Mouse (Mus musculus): Measurements from ENCODE around the gene Gm26920. TPM values are rescaled to one million over a fixed set of nuclear protein-coding genes. Genes with fewer than 3 reads are reported as not detected.

Gene Gm26920
- polyA plus RNA-seq (2012; rRNA removed), result 0.02 TPM in 2 replicates

DNA sequence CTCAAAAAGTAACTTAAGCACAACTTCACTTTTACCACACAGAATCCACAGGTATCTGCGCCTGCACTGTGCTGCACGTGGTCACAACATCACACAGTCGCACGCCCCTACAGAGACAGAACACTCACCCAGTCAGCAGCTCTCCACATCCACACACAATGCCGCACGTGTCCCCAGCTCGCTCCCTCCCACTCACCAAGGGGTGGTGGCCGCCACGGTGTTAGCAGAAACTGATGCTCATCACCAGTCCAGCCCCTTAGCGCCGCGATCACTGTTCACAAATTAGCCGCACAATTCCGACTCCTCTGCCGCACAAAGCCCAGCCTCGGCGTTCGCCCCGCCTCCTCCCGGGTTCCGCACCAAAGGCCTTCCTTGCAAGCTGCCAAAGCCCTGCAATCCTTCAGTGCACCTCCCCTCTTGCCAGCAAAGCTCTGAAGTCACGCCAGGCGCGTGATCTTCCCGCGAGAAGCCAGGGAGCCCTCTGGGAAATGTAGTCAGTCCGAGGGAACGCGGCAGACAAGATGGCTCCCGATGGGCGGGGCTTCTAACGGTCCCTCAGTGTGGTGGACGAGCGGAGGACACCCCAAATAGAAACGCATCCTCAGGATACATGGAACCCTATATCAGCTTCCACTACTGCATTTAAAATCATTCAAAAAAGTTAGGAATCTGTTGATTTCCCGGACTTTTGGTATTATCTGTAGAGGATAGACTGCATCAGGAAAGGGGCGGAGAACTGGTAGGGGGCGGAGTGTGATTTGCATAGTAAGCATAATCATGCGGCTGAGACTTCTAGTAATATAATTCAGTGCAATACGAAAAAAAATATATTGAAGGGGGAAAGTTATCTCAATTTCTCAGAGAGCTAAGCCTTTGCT is at the start of gene Gm26920, which contains the start of gene Zfp566:
TSS of gene Gm26920 (minus strand) at position 319 of the 878 bp plus-strand sequence.
TSS of gene Zfp566 (minus strand) at position 436 of the 878 bp plus-strand sequence.

DNA sequence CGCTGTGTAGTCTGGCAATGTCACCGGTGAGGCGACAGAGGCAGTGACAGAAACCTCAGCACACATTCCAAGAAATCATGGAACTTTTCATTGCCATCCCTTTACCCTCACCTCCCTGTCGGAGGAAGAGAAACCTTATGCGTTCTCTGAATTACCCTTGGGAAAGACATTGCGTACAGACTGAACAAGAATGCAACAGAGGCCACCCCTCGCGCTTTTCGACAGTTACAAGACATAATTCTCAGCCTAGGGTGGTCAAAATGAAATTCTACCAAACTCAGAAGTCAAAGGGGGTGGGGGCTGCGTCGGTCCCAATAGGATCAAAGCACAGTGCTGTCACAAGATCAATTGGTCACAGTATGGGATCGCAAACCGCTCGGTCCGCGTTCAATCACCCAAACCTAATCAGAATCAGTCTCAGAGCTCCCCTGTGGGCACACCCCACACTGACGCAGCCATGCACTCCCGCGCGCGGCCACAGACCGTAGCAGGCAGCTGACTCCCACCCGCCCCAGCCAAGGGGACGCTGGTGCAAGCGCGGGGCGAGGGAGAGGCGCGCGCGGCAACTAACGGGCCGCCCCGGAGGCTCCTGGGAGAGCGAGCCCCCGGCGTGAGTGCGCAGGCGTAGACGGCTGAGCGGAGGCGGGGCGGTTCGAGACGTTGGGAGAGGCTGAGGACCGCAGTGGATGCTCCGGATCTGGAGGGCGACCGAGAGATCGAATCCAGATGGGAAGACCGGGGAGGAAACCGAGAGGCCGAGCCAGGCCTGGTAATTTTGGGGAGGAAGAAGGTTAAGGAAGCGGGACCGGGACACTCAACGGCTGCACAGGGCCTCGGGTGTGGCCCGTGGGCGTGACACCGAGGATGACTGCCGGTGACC is 31.3 kb upstream of the Gm26920 start, which contains the start of gene Zfp382:
TSS of gene Zfp382 (plus strand) at position 635 of the 880 bp plus-strand sequence.

DNA sequence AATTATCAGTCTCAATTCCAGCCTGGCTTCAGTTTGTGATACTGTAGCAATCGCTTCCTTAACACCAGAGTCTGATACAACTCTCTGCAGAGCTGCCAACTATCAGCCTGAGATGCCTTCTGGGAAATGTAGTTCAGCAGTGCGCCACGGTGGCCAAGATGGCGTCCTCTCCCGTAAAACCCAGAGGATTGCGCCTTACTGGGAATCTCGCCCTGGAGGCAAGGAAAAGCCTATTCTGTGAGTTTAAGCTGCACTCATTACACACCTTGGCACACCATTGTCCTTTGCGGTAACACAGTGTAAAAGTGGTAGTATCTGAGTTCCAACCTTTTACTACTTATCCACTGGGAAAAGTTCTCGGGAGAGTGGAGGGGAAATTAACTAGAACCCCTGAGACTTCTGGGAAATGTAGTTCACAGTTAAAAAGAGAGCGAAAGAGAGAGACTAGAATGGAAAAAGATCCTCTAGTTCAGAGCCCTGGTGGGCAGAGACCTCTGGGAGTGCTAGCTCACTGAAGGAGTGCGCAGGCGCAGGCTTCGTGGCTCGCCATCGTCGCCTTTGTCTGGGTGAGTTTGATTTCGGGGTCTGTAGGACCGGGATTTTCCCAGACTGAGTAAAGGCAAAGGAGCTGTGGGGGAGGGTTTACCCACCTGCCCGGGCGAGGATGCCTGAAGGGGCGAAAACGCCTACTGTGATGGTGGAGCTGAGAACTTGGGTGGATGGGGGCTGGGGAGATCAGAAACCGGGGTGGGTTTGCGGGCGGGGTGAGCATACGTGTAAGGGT is 4.6 kb upstream of the Gm26920 start, which contains the start of gene Zfp260:
TSS of gene Zfp260 (plus strand) at position 132 of the 784 bp plus-strand sequence.

DNA sequence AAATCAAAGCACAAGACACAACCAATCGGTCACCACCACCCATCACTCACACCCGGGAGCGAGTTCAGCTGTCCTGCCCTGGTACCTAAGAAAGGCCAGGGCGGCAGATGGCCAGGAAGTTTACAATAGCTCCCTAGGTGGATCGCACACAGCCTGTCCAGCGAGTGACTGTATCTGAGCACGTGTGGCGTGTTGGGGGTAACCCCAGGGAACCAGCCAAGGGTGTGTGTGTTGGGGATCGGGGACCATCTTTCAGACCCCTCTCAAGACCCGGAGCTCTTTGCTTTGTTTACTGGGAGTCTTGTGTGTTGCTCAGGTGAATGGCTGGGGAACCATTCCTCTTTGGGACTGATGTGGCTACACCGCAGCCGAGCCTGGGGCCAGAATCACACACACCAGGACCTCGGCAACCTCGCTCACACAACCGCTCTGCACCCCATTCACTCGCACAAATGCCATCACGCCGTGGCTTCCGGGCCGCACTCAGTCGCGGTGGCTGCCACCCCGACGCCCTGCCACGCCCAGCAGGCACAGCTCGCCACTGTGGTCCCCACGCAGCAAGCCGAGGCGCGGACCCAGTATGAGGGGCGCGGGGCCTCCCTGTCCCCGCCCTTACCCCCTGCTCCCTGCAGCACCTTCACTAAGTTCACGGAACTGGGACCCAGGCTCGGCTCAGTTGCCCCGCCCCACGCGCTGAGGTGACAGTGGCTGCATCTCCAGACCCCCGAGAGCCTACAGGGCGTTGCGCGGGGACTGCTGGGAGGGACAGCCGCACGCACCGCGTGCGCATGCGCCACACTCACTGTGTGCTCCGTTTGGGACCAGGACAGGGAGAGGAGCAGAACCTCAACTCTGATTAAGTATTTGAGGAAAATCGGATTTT is 17.8 kb downstream of the Gm26920 start, which contains the start of gene Zfp82:
TSS of gene Zfp82 (minus strand) at position 755 of the 883 bp plus-strand sequence.

DNA sequence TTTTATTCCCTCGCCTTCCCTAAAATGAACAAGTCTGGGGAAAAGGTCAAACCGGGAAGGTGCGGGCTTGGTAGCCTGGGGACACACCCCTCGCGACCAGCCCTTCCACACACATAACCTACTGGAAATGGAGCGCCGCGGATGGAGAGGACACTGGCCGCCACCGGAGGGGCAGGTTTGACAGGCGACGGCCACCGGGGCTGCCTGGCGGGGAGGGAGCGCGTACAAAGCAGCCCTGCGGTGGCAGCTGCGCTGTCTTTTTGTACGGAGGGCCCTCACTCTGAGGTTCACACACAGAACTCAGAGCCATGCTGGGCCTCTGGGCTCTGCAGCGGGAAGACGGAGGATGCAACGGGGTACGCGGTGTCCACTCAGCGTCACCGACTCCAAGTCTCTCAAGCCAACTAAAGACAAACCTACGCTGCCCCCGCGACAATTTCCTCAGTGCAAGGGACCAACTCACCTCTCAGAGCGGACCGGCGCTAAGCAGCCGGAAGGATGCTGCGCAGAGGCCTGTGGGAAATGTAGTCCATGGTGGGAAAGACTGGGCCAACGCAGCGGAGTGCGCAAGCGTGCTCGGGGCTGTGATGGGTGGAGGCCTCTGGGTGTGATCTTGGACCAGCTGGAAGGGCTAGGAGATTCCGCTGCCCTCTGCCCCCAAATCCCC is 39.2 kb downstream of the Gm26920 start, which contains the start of gene Zfp14:
TSS of gene Zfp14 (minus strand) at position 499 of the 667 bp plus-strand sequence.

Other genes with a start within 250 kb of the Gm26920 start
- 0.41 and 0.53 TPM in 2 replicates for gene Zfp940, start 236.7 kb downstream of the Gm26920 start, polyA plus RNA-seq (2012; rRNA removed)
- 0.83 and 0.98 TPM in 2 replicates for gene Zfp420, start 230.4 kb downstream of the Gm26920 start, polyA plus RNA-seq (2012; rRNA removed)
- gene Zfp27, start 183.8 kb downstream of the Gm26920 start, polyA plus RNA-seq (2012; rRNA removed), result 1.3 TPM in 2 replicates
- 0.77 and 0.84 TPM in 2 replicates for gene Zfp383, start 182.2 kb downstream of the Gm26920 start, polyA plus RNA-seq (2012; rRNA removed)
- 1.4 and 1.6 TPM in 2 replicates for gene Zfp74, start 136.3 kb downstream of the Gm26920 start, polyA plus RNA-seq (2012; rRNA removed)
- 5.8 and 6.6 TPM in 2 replicates for gene Zfp568, start 106.5 kb downstream of the Gm26920 start, polyA plus RNA-seq (2012; rRNA removed)
- gene Zfp14, start 39.0 kb downstream of the Gm26920 start, polyA plus RNA-seq (2012; rRNA removed), result 0.31 and 0.33 TPM in 2 replicates
- 0.60 and 0.68 TPM in 2 replicates for gene Zfp82, start 17.5 kb downstream of the Gm26920 start, polyA plus RNA-seq (2012; rRNA removed)
- 1.1 and 1.2 TPM in 2 replicates for gene Zfp566, start 117 bp upstream of the Gm26920 start, polyA plus RNA-seq (2012; rRNA removed)
- gene Zfp260, start 4.4 kb upstream of the Gm26920 start, polyA plus RNA-seq (2012; rRNA removed), result 5.0 and 5.6 TPM in 2 replicates
- 0.57 and 0.73 TPM in 2 replicates for gene Zfp382, start 31.5 kb upstream of the Gm26920 start, polyA plus RNA-seq (2012; rRNA removed)
- 22.7 and 23.5 TPM in 2 replicates for gene Zfp146, start 79.3 kb upstream of the Gm26920 start, polyA plus RNA-seq (2012; rRNA removed)
- 2.8 and 3.4 TPM in 2 replicates for gene Cox7a1, start 93.7 kb upstream of the Gm26920 start, polyA plus RNA-seq (2012; rRNA removed)
- 109 and 119 TPM in 2 replicates for gene Capns1, start 108.4 kb upstream of the Gm26920 start, polyA plus RNA-seq (2012; rRNA removed)
- gene Polr2i, start 141.5 kb upstream of the Gm26920 start, polyA plus RNA-seq (2012; rRNA removed), result 64.7 and 70.6 TPM in 2 replicates
- gene Tbcb, start 141.9 kb upstream of the Gm26920 start, polyA plus RNA-seq (2012; rRNA removed), result 24.6 and 27.0 TPM in 2 replicates
- gene Ovol3, start 145.3 kb upstream of the Gm26920 start, polyA plus RNA-seq (2012; rRNA removed), result 0.07 TPM in 1 of 2 replicates, not detected in the other
- not detected in 2 replicates for gene Thap8, start 189.7 kb upstream of the Gm26920 start, polyA plus RNA-seq (2012; rRNA removed)
- 12.3 and 12.9 TPM in 2 replicates for gene Wdr62, start 190.0 kb upstream of the Gm26920 start, polyA plus RNA-seq (2012; rRNA removed)
- gene Clip3, start 201.3 kb upstream of the Gm26920 start, polyA plus RNA-seq (2012; rRNA removed), result 0.85 and 0.99 TPM in 2 replicates
- gene Alkbh6, start 218.3 kb upstream of the Gm26920 start, polyA plus RNA-seq (2012; rRNA removed), result 13.6 and 13.9 TPM in 2 replicates
- 9.4 and 10.6 TPM in 2 replicates for gene Syne4, start 224.4 kb upstream of the Gm26920 start, polyA plus RNA-seq (2012; rRNA removed)
- gene E130208F15Rik, start 231.3 kb upstream of the Gm26920 start, polyA plus RNA-seq (2012; rRNA removed), result 0.12 and 0.16 TPM in 2 replicates
- 4.5 and 5.2 TPM in 2 replicates for gene Sdhaf1, start 233.5 kb upstream of the Gm26920 start, polyA plus RNA-seq (2012; rRNA removed)